Comparison of ENCODE assay signal across 15 mouse cellular contexts in the genomic region with DNA sequence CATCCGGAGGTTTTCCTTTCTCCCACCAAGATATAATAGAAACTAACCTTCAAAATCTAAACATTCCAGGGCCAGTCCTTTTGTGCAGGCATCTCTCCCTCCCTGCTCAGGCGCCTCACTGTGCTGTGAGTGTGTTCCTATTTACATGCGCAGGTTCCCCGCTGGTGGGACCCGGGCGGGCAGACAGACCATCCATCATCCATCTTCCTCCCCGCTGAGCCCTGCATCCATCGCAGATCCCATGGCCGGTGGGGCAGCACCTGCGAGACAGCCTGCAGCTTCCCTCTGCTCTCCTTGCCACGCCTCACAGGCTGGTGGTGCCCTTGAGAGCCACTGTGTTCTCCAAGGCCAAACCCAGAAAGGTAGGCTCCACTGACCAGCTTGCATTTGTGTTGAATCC. TPM values are rescaled to one million over a fixed set of nuclear protein-coding genes. Genes with fewer than 3 reads are reported as not detected.
A peak's percentile ranks its signal among the peaks of the same experiment; 100 is the strongest.
DNase-seq lines count a peak whose midpoint lies in the region; ATAC-seq lines count a peak whose summit lies in the region.
"Had no signal": no experiment of that assay in that cellular context is flagged by ENCODE, and none has a peak within 500 bp of the region (broad histone marks: within the 10 kb centered on the region; RNA-seq: fewer than 3 reads in every experiment).

A gene (minus strand): TSS at position 122 of the 400 bp plus-strand sequence.

- H3K9me3 ChIP-seq in kidney, embryonic 16.5 days (ENCODE audit: low read length): no peaks in the 10 kb centered on the region
- no peaks in the 10 kb centered on the region for H3K9me3 ChIP-seq in embryonic facial prominence, embryonic 10.5 days
- H3K9me3 ChIP-seq in stomach, embryonic 14.5 days (ENCODE audit: control insufficient read depth, low read depth, low read length): no peaks in the 10 kb centered on the region
- H3K9me3 ChIP-seq: liver, embryonic 15.5 days had no signal

- H3K4me2 ChIP-seq in kidney, embryonic 16.5 days (replicated peaks; ENCODE audit: low read depth, low read length): 0 out of 2 replicates have a peak within 1 kb of the TSS, but pooled peaks have one; percentile 14
- H3K4me2 ChIP-seq in stomach, embryonic 14.5 days (replicated peaks; ENCODE audit: low read depth, low read length): peak within 1 kb of the TSS; percentile 20; the same call in 1 of the 2 replicates
- H3K4me2 ChIP-seq: liver, embryonic 15.5 days had no signal

- H3K4me3 ChIP-seq in kidney, embryonic 16.5 days (ENCODE audit: low read length): no peak within 1 kb of the TSS
- 0 out of 2 replicates have a peak within 1 kb of the TSS, but pooled peaks have one; percentile 17 for H3K4me3 ChIP-seq in embryonic facial prominence, embryonic 10.5 days
- no peak within 1 kb of the TSS for H3K4me3 ChIP-seq in stomach, embryonic 14.5 days (ENCODE audit: low read depth, low read length)
- H3K4me3 ChIP-seq: liver, embryonic 15.5 days had no signal

- no peak within 1 kb of the TSS for H3K27ac ChIP-seq in kidney, embryonic 16.5 days (ENCODE audit: low read length)
- no peak within 1 kb of the TSS for H3K27ac ChIP-seq in embryonic facial prominence, embryonic 10.5 days (replicated peaks)
- H3K27ac ChIP-seq in stomach, embryonic 14.5 days (ENCODE audit: low read length): no peak within 1 kb of the TSS
- H3K27ac ChIP-seq: liver, embryonic 15.5 days had no signal

- H3K4me1 ChIP-seq in kidney, embryonic 16.5 days (ENCODE audit: insufficient read depth, low read length): peaks cover 9% of the 10 kb centered on the region; the same call in 1 of the 2 replicates
- peaks cover 7% of the 10 kb centered on the region for H3K4me1 ChIP-seq in embryonic facial prominence, embryonic 10.5 days
- H3K4me1 ChIP-seq in stomach, embryonic 14.5 days (ENCODE audit: control insufficient read depth, insufficient read depth, low read length): 0 out of 2 replicates have a peak, but pooled peaks cover 4% of the 10 kb centered on the region
- H3K4me1 ChIP-seq: liver, embryonic 15.5 days had no signal

- H3K9ac ChIP-seq in kidney, embryonic 16.5 days (replicated peaks; ENCODE audit: low read length): no peak within 1 kb of the TSS
- no peak within 1 kb of the TSS for H3K9ac ChIP-seq in stomach, embryonic 14.5 days (replicated peaks; ENCODE audit: low read depth, low read length)
- H3K9ac ChIP-seq: liver, embryonic 15.5 days had no signal

- no peak for ATAC-seq in kidney, embryonic 16.5 days (ENCODE audit: low FRiP score, low TSS enrichment)
- no peak for ATAC-seq in stomach, embryonic 14.5 days (ENCODE audit: insufficient number of reproducible peaks, insufficient read depth, low FRiP score, low read depth)
- ATAC-seq: intestine, postnatal 0 days had no signal

- no peaks in the 10 kb centered on the region for H3K27me3 ChIP-seq in kidney, embryonic 16.5 days (ENCODE audit: insufficient read depth, low read length)
- peaks cover 18% of the 10 kb centered on the region for H3K27me3 ChIP-seq in embryonic facial prominence, embryonic 10.5 days (replicated peaks; ENCODE audit: low read depth, poor library complexity, severe bottlenecking)
- H3K27me3 ChIP-seq in stomach, embryonic 14.5 days (ENCODE audit: control insufficient read depth, insufficient read depth, low read length): no peaks in the 10 kb centered on the region
- H3K27me3 ChIP-seq: liver, embryonic 15.5 days had no signal

- 16% methylated on average over 11 of the region's 11 CpGs for WGBS in kidney, embryonic 16.5 days
- WGBS in embryonic facial prominence, embryonic 10.5 days: 18% methylated on average over 11 of the region's 11 CpGs
- 12% methylated on average over 11 of the region's 11 CpGs for WGBS in stomach, embryonic 14.5 days

- DNase-seq in kidney, adult 9 months: no peak
- DNase-seq in embryonic facial prominence, embryonic 10.5 days (ENCODE audit: low spot score): peak; percentile 11
- peak; percentile 52 for DNase-seq in mesoderm, embryonic 11.5 days (ENCODE audit: low read depth, low spot score)
- no peak for DNase-seq in adrenal gland, postnatal 14 days
- no peak for DNase-seq in gastrocnemius, postnatal 14 days
- DNase-seq: layer of hippocampus, postnatal 36 days; thymus, postnatal 14 days had no signal

- intact Hi-C loops in gastrocnemius, postnatal 14 days (cut with DNase I; ENCODE audit: low total_unique reads): no loop called here

- H3K36me3 ChIP-seq in kidney, embryonic 16.5 days (ENCODE audit: insufficient read depth, low read length): no peaks in the 10 kb centered on the region
- no peaks in the 10 kb centered on the region for H3K36me3 ChIP-seq in embryonic facial prominence, embryonic 10.5 days (replicated peaks)
- H3K36me3 ChIP-seq in stomach, embryonic 14.5 days (ENCODE audit: control insufficient read depth, insufficient read depth, low read length): no peaks in the 10 kb centered on the region
- H3K36me3 ChIP-seq: G1E; liver, embryonic 15.5 days had no signal

RNA-seq across cellular contexts. Expression of the gene that starts here (rescaled TPM):
- polyA plus RNA-seq in kidney, embryonic 16.5 days (2015; fragmentation: Nextera tagmentation; extraction: Ambion mirVana): not detected in 2 replicates
- not detected in 2 replicates for polyA plus RNA-seq in embryonic facial prominence, embryonic 10.5 days (2016; fragmentation: Nextera tagmentation; extraction: Ambion mirVana)
- not detected in 2 replicates for polyA plus RNA-seq in stomach, embryonic 14.5 days (2014; fragmentation: Nextera tagmentation; extraction: Ambion mirVana)
- total RNA-seq in adrenal gland, postnatal 14 days (2021): not detected in 2 replicates
- total RNA-seq in gastrocnemius, postnatal 14 days (2021): not detected
- total RNA-seq: layer of hippocampus, postnatal 36 days; monocyte, adult 5-6 weeks had no signal
- polyA plus RNA-seq: cerebellum, adult 2 months; G1E; gonadal fat pad, adult 2 months; intestine, postnatal 0 days; liver, embryonic 15.5 days had no signal

Comparison
In these comparisons a context has a peak if more than half of its experiments do, and no peak if none do; other contexts are left out.
1. Peak in DNase-seq and H3K4me3 ChIP-seq in embryonic facial prominence, embryonic 10.5 days; RNA of the gene not detected or under 1 TPM.